Mouse (Mus musculus): ENCODE data around the gene Pgm1. TPM values are rescaled to one million over a fixed set of nuclear protein-coding genes. Genes with fewer than 3 reads are reported as not detected.

Gene Pgm1
- polyA plus RNA-seq, 1 experiment from 2014 or later: 41.1 TPM

- Histone ChIP-seq H3K4me1 (no peaks in the 10 kb centered on the region), H3K4me2 (replicated peaks) (no peak overlapping the region), H3K9me3 (no peaks in the 10 kb centered on the region), H3K36me3 (no peaks in the 10 kb centered on the region), H3K27ac (no peak overlapping the region), H3K27me3 (replicated peaks) (no peaks in the 10 kb centered on the region), H3K9ac (no peak overlapping the region), H3K4me3 (no peak overlapping the region)
- 83% methylated on average over 7 of the region's 7 CpGs for WGBS
- no peak for ATAC-seq (ENCODE audit: low FRiP score, low read depth)
Observed at GRCm38 (mm10) chr4:99988771-99989170, 59.6 kb downstream of the Pgm1 start.

GRCm38 (mm10) chr4:100000971-100001370, 71.8 kb downstream of the Pgm1 start:
- Histone ChIP-seq H3K27me3 (replicated peaks) (no peaks in the 10 kb centered on the region), H3K36me3 (no peaks in the 10 kb centered on the region), H3K9ac (no peak overlapping the region), H3K4me3 (no peak overlapping the region), H3K9me3 (no peaks in the 10 kb centered on the region), H3K4me1 (no peaks in the 10 kb centered on the region), H3K27ac (no peak overlapping the region), H3K4me2 (replicated peaks) (no peak overlapping the region)
- ATAC-seq (ENCODE audit: low FRiP score, low read depth): no peak
- 70% methylated on average over 5 of the region's 5 CpGs for WGBS

GRCm38 (mm10) chr4:100001806-100002205, 72.6 kb downstream of the Pgm1 start:
- no peaks in the 10 kb centered on the region for H3K4me1 ChIP-seq
- no peaks in the 10 kb centered on the region for H3K36me3 ChIP-seq
- H3K4me3 ChIP-seq: no peak overlapping the region
- H3K9ac ChIP-seq: no peak overlapping the region
- H3K4me2 ChIP-seq (replicated peaks): no peak overlapping the region
- no peak overlapping the region for H3K27ac ChIP-seq
- no peak for ATAC-seq (ENCODE audit: low FRiP score, low read depth)
- WGBS: 73% methylated on average over 7 of the region's 7 CpGs
- H3K9me3 ChIP-seq: no peaks in the 10 kb centered on the region
- no peaks in the 10 kb centered on the region for H3K27me3 ChIP-seq (replicated peaks)

GRCm38 (mm10) chr4:100007721-100008120, 78.5 kb downstream of the Pgm1 start:
- no peaks in the 10 kb centered on the region for H3K36me3 ChIP-seq
- no peak for ATAC-seq (ENCODE audit: low FRiP score, low read depth)
- H3K27ac ChIP-seq: no peak overlapping the region
- no peaks in the 10 kb centered on the region for H3K9me3 ChIP-seq
- 89% methylated on average over 7 of the region's 7 CpGs for WGBS
- no peak overlapping the region for H3K4me3 ChIP-seq
- H3K27me3 ChIP-seq (replicated peaks): no peaks in the 10 kb centered on the region
- no peak overlapping the region for H3K9ac ChIP-seq
- no peaks in the 10 kb centered on the region for H3K4me1 ChIP-seq
- no peak overlapping the region for H3K4me2 ChIP-seq (replicated peaks)

GRCm38 (mm10) chr4:100008371-100009090, 79.3 kb downstream of the Pgm1 start:
- H3K27me3 ChIP-seq (replicated peaks): no peaks in the 10 kb centered on the region
- no peak overlapping the region for H3K27ac ChIP-seq
- no peaks in the 10 kb centered on the region for H3K4me1 ChIP-seq
- WGBS: 50% methylated on average over 5 of the region's 5 CpGs
- no peaks in the 10 kb centered on the region for H3K36me3 ChIP-seq
- no peak overlapping the region for H3K4me3 ChIP-seq
- H3K4me2 ChIP-seq (replicated peaks): no peak overlapping the region
- H3K9me3 ChIP-seq: no peaks in the 10 kb centered on the region
- no peak overlapping the region for H3K9ac ChIP-seq
- peak; percentile 61; the same call in 1 of the 2 replicates for ATAC-seq (ENCODE audit: low FRiP score, low read depth)

GRCm38 (mm10) chr4:100009211-100009678, 80.0 kb downstream of the Pgm1 start:
- ATAC-seq (ENCODE audit: low FRiP score, low read depth): no peak
- Histone ChIP-seq H3K27ac (no peak overlapping the region), H3K27me3 (replicated peaks) (no peaks in the 10 kb centered on the region), H3K4me1 (no peaks in the 10 kb centered on the region), H3K9me3 (no peaks in the 10 kb centered on the region), H3K36me3 (no peaks in the 10 kb centered on the region), H3K4me3 (no peak overlapping the region), H3K9ac (no peak overlapping the region), H3K4me2 (replicated peaks) (no peak overlapping the region)
- WGBS: 72% methylated on average over 8 of the region's 8 CpGs

- Histone ChIP-seq H3K36me3 (no peaks in the 10 kb centered on the region), H3K27ac (no peak overlapping the region), H3K27me3 (replicated peaks) (no peaks in the 10 kb centered on the region), H3K9me3 (no peaks in the 10 kb centered on the region), H3K4me3 (no peak overlapping the region), H3K4me2 (replicated peaks) (no peak overlapping the region), H3K9ac (no peak overlapping the region), H3K4me1 (no peaks in the 10 kb centered on the region)
- no peak for ATAC-seq (ENCODE audit: low FRiP score, low read depth)
- WGBS: 87% methylated on average over 3 of the region's 3 CpGs
Observed at GRCm38 (mm10) chr4:100010916-100011315, 81.7 kb downstream of the Pgm1 start.

GRCm38 (mm10) chr4:100011563-100011962, 82.3 kb downstream of the Pgm1 start:
- no peak overlapping the region for H3K4me2 ChIP-seq (replicated peaks)
- no peaks in the 10 kb centered on the region for H3K36me3 ChIP-seq
- no peaks in the 10 kb centered on the region for H3K4me1 ChIP-seq
- H3K9me3 ChIP-seq: no peaks in the 10 kb centered on the region
- no peak overlapping the region for H3K27ac ChIP-seq
- WGBS: 61% methylated on average over 3 of the region's 3 CpGs
- no peak overlapping the region for H3K4me3 ChIP-seq
- ATAC-seq (ENCODE audit: low FRiP score, low read depth): no peak
- H3K9ac ChIP-seq: no peak overlapping the region
- H3K27me3 ChIP-seq (replicated peaks): no peaks in the 10 kb centered on the region

GRCm38 (mm10) chr4:100012361-100013035, 83.3 kb downstream of the Pgm1 start:
- Histone ChIP-seq H3K9ac (no peak overlapping the region), H3K9me3 (no peaks in the 10 kb centered on the region), H3K36me3 (no peaks in the 10 kb centered on the region), H3K4me1 (no peaks in the 10 kb centered on the region), H3K4me2 (replicated peaks) (no peak overlapping the region), H3K4me3 (no peak overlapping the region), H3K27ac (no peak overlapping the region), H3K27me3 (replicated peaks) (no peaks in the 10 kb centered on the region)
- no peak for ATAC-seq (ENCODE audit: low FRiP score, low read depth)
- WGBS: 77% methylated on average over 8 of the region's 8 CpGs

GRCm38 (mm10) chr4:100027773-100028172, 98.6 kb downstream of the Pgm1 start:
- 49% methylated on average over 3 of the region's 3 CpGs for WGBS

GRCm38 (mm10) chr4:100028641-100029040, 99.4 kb downstream of the Pgm1 start:
- ATAC-seq (ENCODE audit: low FRiP score, low read depth): no peak
- 17% methylated on average over 3 of the region's 3 CpGs for WGBS

More at GRCm38 (mm10) chr4:100027773-100028172, 98.6 kb downstream of the Pgm1 start:
- no peaks in the 10 kb centered on the region for H3K36me3 ChIP-seq
- no peaks in the 10 kb centered on the region for H3K27me3 ChIP-seq (replicated peaks)
- H3K9me3 ChIP-seq: no peaks in the 10 kb centered on the region
- no peaks in the 10 kb centered on the region for H3K4me1 ChIP-seq
- H3K9ac ChIP-seq: no peak overlapping the region
- H3K4me2 ChIP-seq (replicated peaks): no peak overlapping the region
- no peak overlapping the region for H3K27ac ChIP-seq
- H3K4me3 ChIP-seq: no peak overlapping the region
- no peak for ATAC-seq (ENCODE audit: low FRiP score, low read depth)

GRCm38 (mm10) chr4:100031270-100031669, 102.1 kb downstream of the Pgm1 start:
- WGBS: 72% methylated on average over 6 of the region's 6 CpGs
- Histone ChIP-seq H3K4me2 (replicated peaks) (no peak overlapping the region), H3K9ac (no peak overlapping the region), H3K4me1 (peaks cover 4% of the 10 kb centered on the region; the same call in 1 of the 2 replicates), H3K4me3 (no peak overlapping the region), H3K27me3 (replicated peaks) (no peaks in the 10 kb centered on the region), H3K9me3 (no peaks in the 10 kb centered on the region), H3K36me3 (no peaks in the 10 kb centered on the region), H3K27ac (no peak overlapping the region)
- ATAC-seq (ENCODE audit: low FRiP score, low read depth): no peak

More at GRCm38 (mm10) chr4:100028641-100029040, 99.4 kb downstream of the Pgm1 start:
- H3K27me3 ChIP-seq (replicated peaks): no peaks in the 10 kb centered on the region
- no peak overlapping the region for H3K27ac ChIP-seq
- H3K4me1 ChIP-seq: no peaks in the 10 kb centered on the region
- no peak overlapping the region for H3K4me3 ChIP-seq
- no peak overlapping the region for H3K9ac ChIP-seq
- H3K4me2 ChIP-seq (replicated peaks): no peak overlapping the region
- H3K36me3 ChIP-seq: no peaks in the 10 kb centered on the region
- no peaks in the 10 kb centered on the region for H3K9me3 ChIP-seq

All from neural tube, embryonic 12.5 days (tissue).